Mouse (Mus musculus) adrenal gland, postnatal 36 days (tissue): ENCODE results near the gene Fus. TPM values are rescaled to one million over a fixed set of nuclear protein-coding genes. Genes with fewer than 3 reads are reported as not detected.
A peak's percentile ranks its signal among the peaks of the same experiment; 100 is the strongest.

Experiments used
- DNase-seq, 2 experiments: peaks; one replicate each; pipeline ENCODE4 v3.0.0; 2021; ENCODE audit warnings: mixed read lengths in 1 of 2
- total RNA-seq, 2 experiments: library from RNA; stranded (reverse); gene quantifications; 2 replicates each; pipeline ENCODE4 v1.2.3; 2021

Fus gene
- total RNA-seq, 2 experiments from 2014 or later, result 170 to 229 TPM

DNA sequence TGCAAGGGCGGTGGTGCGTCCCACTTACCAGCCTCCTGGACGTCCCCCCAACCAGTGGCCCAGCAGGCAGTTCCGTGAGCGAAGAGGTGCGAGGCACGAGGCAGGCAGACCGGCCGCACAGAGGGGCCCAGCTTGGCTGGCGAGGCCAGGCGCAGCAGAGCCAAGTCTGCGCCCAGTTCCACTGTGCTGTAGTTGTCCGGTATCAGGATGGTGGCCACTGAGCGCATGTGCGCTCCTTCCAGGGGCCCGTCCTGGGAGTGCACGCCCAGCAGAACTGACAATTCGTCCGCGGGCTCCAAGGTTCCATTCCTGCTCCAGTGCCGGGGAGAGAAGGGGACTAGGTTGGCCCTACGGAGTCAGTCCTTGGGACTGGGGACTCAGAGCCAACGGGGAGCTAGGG lies 22.6 kb upstream of the Fus start:
- peak; percentile 49 to 50 for DNase-seq

DNA sequence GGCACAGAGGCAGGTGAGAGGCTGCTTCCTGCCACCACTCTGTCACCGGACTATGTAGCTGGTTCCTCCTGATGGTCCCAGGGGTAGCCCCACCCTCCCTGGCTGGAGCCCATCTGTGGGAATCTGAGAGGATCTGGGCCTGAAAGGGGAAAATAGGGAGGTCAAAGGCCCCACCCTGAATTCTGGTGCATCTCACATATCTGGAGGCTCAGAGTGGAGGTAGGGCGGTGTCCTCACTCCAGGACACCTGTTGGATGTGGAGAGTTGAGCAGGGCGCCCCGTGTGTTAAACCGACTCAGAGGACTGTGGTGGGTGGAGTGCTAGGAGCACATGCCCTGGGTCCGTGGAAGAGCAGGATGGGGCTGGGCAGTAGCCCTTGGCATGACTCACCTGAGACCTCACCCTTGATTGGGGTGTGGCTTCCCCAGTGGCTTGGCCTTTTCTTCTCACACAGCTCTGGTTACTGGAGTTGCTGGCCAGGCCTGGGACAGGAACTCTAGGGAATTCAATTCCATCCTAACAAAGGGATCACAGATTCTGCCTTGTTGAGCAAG lies 20.7 kb upstream of the Fus start, which contains the start of gene Prss36:
TSS of gene Prss36 (minus strand) at position 256 of the 554 bp plus-strand sequence.
- no peak for DNase-seq

DNA sequence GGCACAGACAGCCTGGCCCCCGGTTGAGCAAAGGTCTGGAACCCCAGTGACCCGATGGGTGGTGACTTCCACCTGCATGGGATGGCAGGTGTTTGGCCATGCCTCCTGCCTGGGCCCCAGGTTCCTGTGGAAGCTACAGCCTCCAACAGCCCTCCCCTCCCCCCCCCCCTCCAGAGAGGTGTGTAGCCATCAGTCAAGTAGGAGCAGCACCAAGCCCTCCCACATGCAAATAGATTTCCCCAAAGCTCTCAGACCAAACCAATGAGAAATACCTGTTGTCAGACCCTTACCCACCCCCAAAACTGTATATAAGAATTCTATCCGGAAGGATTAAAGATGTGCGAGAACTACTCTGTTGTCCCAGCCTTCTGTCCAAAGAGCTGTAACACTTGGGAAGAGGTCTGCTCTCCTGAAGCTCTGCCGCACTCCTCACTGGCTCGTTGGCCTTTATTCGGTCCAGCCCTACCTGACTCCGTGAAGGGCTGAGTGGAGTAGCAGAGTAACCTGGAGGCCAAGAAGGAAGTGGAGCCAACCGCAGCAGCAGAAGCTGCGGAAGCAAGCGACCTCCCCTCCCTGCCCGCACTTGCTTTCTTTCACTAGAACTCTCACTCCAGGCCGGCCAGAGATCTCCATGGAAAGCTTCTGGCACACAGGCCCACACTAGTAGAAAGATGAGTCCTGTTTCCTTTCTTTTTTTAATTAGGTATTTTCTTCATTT lies 14.2 kb upstream of the Fus start:
- DNase-seq, result no peak

DNA sequence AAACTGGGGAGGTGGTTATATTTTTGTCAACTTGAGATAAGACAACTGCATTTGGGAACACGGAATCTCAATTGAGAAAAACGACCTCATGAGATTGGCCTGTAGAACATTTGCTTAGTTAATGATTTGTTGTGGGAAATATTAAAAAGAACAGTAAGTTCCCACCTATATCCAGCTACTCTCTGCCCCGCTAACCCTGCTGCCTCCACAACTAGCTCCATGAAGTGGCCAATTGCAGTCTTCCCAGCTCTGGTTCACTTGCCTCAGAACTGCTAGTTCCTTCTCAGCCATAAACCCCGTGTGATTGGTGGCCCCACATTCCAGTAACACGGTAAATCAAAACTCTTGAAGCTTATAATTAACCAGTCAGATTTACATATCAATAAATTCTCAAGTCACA lies 7.9 kb upstream of the Fus start:
- DNase-seq, result no peak

DNA sequence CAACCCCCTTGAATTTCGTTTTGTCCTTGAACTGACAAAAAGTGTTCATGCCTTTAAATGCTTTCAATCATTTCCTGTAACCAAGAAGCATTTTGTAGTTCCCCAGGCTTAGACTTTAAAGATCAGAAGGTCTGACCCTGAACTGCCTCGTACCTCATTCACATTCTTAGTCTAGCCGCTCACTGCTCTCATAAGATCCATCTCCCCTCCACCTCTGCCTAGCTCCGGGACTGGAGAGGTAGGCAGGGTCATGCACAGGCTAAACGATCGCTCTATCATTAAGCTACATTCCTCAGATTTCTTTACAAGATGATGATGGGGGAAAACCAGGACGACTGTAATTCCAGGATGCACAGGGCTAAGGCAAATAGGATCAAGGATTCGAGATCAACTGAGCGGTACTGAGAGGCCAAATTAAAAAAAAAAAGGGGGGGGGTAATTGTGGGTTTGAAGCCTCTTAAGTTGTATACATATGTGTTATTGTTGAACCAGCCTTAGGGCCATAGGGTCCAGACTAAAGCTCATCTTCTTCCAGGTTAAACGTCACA lies 812 bp upstream of the Fus start:
- DNase-seq, result peak in 1 of 2 experiments; percentile 16

DNA sequence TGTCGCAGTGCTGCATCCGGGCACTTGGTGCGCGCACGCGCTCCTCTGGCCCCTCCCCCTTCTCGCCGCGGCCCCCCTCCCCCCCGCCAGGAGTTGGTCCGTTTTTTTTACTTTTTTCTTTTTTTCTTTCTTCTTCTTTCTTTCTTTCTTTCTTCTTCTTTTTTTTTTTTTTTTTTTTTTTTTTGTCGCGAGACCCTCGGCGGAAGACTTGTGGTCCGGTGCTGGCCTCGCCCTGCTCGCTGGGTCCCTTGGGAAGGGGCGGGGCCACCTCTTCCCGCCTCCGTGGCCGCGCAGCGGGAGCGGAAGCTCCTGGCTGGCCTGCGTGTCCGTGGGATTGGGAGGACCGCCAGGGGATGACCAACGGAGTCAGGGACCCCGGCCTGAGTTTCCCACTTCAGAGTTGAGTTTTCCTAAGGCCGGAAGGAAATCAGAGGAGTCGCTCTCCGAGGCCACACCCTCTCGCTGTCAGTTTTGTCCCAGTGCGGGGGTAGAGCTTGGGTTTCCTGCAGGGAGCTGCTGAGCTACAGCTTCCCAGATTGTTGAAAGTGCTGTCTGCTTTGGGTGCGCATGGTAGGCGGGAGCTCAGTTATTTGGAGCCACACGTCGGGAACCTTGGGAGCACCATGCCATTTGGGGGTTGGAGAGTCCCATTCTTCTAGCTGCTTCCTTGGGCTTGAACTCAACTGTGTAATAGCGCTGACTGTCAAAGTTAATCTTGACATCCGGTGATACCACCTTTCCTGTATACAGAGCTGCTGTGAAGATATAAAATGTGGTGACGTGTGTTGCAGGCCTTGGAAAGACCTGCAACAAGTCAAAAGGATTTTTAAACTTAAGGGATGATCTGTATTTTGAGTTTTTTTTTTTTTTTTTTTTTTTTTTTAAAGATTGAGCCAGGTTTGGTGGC lies 918 bp downstream of the Fus start:
- peak; percentile 80 to 90 for DNase-seq

DNA sequence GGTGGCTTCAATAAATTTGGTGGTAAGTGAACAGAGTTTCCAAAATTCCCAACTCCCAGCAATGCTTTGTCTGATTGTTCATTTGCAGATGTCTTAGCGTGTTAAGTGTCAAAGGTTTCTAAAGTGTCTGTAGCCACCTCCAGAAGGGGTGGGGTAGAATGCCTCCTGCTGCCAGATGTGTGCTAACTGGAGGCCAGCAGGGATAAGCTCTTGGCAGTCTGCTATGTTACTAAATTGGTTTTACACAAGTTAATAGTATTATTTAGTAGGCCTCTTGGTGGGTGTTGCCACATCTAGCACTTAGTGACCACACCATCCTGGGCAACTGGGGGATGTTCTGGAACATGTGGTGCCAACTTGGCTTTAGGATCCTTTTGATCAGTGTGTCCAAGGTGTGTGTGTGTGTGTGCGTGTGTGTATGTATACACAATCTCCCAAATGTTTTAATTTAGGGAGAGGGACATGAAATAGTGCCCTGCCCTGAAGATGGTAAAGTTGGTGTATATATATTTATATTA lies 7.2 kb downstream of the Fus start:
- DNase-seq, result no peak

DNA sequence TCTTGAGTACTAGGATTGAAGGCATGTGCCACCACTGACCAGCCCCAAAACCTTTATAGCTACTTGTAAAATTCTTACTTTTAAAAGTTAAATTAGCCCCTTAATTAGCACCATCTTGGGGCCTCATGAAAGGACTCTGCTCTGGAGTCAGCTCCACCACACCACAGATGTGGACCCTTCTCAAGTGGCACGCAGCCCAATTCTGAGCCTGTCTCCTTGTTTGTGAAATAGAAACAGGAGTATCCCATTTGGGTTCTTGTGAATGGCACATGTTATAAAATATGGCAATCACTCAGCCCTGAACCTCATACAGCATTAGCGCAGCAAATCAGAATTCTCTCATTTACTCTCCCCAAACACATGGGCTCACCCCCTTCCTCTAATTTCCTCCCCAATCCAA lies 11.6 kb downstream of the Fus start:
- no peak for DNase-seq

DNA sequence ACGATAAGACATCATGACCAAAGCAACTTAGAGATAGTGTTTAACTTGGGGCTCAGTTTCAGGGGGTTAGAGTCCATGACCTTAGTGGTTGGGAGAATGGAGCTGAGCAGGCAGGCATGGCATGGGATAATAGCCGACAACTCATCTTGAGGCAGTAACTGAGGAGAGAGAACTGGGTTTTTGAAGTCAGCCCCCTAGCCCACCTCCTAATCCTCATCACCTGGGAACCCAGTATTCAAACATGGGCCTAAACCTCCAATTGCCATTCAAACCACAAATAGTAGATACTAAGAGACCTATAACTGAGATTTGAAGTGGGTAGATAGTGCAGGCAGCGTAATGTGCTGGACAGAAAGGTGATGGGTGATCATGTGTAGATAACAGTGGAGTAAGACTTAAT lies 13.3 kb downstream of the Fus start:
- DNase-seq, result no peak

DNA sequence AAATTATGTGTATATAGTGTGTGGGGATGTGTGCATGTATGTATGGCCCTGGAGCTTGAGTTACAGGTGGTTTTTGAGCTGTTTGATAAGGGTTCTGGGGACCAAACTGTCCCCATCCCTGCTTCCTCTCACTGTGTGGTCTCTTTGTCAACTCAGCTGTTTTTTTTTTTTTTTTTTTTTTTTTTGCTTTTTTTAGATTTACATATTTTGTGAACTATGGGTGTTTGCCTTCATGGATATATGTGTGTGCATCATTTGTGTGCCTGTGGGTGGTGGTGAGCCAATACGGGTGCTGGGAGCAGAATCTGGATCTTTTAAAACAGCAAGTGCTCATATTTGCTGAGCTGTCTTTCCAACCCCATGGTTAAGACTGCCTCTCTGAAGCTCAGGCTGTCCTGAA lies 21.6 kb downstream of the Fus start:
- no peak for DNase-seq

DNA sequence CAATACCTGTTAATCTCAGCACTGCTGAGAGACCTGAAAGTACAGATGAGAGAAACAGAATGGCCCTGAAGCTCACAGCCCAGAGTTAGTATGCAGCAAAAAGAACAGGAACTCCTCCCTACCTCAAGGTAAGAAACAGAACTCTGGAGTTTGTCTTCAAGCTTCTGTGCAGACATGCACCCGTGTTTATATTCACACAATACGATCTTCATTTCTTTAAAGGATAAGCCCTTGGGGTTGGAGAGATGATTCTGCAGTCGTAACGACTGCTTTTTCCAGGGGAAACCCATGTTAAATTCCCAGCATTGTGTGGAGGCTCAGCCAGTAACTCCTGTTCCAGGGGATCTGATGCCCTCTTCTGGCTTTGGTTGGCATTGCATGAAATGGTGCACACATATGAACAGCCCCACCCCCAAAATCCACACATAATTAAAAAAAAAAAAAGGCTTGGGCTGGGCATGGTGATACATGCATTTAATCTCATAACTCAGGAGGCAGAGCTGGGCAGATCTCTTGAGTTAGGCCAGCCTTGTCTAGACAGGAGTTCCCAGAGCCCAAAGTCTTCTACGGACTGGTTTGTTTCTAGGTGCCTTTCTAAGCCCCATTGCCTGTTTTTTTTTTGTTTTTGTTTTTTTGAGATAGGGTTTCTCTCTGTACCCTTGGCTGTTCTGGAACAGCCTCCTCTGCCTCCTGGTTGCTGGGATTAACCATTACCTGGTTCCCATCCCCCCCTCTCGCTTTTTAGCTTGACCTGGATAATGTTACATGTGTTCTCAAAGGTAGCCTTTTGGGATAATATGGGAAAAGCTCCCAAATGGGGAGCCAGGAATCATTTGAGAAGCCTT lies 24.6 kb downstream of the Fus start:
- DNase-seq, result peak; percentile 71 to 79

DNA sequence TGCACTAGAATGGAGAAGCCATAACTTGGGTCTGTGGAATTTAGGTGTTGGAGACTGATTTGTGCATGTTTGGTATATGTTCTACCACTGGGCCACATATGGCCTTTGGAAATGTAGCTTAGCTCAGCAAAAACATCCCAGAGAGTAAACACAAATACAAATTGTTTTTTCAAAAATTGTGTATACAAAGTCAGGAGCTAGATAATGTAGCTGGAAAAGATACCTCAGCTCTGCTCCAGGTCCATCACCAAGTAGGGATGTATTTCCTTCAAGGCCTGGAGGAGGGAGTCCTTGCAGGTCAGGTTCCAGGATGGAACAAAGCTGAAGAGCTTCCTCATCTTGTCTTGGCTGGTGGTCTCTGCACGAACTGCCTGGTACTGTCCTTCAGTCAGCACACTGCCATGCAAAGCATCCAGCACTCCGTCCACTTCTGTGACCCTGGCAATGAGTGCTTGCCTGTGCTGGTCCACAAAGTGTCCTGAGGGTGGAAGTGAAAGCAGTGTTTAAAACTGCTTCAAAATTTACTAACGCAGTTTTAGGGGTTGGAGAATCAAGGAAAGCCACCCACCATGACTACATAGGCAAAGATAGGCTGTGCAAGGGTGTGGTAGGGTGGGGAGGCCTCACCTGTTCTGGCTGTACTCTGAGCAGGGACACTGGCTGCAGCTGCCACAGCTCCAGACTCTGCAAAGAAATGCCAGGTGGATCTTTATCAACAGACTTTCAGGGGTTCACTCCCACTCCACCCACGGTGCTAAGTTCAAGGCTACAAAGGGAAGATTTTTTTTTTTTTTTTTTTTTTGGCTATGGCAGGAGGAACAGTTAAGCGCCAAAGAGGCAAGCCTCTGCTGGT lies 25.5 kb downstream of the Fus start:
- DNase-seq, result no peak

DNA sequence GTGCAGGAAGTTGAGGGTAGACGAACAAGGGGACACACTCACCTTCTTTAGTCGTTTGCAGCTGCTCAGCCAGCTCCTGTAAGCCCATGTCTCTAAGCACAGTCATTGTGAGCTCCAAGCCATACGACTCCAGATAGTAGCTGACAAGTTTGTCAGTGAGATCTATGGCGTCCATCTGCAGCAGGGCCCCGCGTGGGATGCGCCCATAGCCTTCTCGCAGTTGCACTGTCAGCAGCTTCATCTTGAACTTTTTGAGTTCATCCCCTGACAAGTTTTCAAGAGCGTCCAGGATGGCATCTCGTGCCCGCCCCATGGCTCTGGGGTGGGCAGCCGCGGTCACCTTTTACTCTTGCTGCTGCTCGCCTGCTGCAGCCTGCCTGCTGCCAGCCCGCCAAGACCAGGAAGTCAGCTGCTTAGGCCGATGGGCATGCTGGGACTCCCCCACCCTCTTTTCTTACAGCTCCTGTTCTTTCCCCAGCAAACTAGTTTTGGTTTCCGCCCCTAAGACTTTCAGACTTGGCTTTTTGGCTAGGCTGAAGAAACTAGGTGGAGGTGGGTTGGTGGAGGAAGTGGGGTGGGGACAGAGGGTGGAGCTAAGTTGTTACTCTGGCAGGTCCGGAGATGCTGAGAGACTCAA lies 26.2 kb downstream of the Fus start, which contains the start of gene Pycard:
TSS of gene Pycard (minus strand) at position 527 of the 637 bp plus-strand sequence.
- DNase-seq, result peak; percentile 31 to 59

DNA sequence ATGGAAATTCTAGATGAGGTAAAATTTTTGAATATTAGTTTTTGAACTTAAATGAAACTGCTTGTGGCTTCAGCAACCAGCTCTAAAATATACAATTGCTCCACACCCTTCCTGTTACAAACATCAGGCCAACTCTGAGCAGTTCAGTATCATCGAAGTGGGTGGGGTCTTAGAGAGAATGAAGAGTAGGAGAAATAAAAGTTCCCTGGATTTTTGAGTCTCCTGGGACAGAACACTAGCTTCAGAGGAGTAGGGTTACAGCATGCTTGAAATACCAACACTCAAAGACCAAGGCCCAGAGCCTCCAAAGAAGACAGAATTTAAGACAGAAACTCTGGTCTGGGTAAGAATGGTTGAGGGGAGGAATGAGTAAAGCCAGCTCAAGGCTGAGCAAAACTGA lies 32.2 kb downstream of the Fus start:
- DNase-seq, result no peak

DNA sequence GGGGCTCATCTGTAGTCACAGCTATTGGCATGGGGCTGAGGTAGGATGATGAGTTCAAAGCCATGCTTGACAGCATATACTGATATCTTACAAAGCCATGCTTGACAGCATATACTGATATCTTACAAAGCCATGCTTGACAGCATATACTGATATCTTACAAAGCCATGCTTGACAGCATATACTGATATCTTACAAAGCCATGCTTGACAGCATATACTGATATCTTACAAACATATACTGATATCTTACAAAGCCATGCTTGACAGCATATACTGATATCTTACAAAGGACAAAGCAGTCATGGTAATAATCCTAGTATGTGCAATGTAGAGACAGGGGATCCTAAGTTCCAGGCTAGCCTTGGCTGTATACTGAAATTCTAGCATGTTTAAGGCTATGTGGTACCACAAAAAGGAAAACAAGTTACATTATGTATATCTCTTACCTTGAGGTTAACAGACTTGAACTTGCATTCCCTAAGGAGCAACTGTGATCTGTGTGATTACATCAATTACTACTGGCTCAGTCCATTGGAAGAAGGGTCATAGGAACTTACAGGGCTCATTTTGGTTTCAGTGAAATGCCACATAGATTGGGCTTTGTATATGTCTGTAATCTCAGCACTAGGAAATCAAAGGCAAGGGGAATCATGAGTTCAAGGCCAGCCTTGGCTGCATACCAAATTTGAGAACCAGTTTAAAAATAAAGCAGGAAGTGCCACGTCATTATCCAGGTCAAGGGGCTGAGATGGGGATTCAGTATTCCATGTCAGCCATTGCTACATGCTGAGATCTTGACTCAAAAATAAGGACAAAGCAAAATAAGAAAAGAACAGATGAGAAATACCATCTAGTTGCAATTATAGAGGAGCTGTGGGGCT lies 33.1 kb downstream of the Fus start:
- peak; percentile 34 to 49 for DNase-seq

DNA sequence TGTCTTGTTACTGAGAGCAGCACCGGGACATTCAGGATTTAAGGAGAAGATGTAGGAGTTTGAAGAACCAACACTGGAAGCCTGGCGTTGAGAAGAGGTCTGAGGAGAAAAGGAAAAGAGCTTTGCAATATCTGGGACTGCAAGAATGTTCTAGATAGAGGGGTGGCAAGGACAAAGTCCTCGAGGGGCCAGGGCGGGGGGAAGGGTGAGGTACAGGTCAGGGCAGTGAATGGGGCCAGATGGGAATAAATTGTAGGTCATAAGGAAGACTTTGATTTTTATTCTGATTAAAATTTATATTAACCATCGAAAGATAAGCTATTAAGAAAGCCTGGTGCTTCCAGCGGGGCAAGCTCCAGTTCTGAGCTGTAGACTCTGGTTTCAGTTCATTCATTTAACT lies 35.8 kb downstream of the Fus start:
- no peak for DNase-seq

DNA sequence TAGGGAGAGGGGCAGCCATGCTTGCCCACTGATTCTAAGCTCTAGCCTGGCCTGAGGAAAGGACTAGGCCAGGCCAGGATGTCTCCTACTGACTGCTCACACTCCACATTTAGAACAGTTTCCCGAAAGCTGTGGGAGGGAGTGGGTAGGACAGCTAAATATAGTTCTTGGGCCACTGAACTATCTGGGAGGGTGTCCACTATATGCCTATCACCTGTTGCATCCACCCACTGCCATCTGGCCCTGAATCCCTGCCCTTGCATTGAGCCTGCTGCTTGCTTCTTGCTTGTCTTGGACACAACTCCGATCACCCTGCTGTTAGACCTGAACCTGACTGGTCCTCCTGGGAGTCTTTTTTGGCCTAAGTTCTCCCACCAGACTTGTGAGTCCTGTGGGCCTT lies 36.4 kb downstream of the Fus start, which contains the start of gene Trim72:
TSS of gene Trim72 (plus strand) at position 262 of the 400 bp plus-strand sequence.
- no peak for DNase-seq

DNA sequence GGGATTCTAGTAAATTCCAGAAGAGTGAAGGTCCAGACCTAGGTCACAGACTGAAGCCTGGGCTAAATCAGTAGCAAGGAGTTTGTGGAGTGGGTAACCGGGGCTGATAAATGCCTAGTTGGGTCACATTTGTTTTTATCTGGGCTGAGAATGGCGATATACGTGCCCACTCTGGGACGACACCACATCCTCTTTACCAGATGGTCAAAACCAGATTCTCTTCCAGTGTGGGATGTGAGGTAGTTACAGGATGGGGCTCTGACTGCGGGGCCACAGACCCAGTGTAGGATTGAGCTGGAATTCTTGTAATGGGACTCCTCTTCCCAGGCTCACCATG lies 36.9 kb downstream of the Fus start:
- no peak for DNase-seq
